Mouse (Mus musculus) intestine, postnatal 0 days (tissue): ENCODE data around the gene A630001G21Rik. TPM values are rescaled to one million over a fixed set of nuclear protein-coding genes. Genes with fewer than 3 reads are reported as not detected.

Source experiments
- ATAC-seq: fragments of 200-750 bp; cut with Nextera tagmentation; 2 replicates; pipeline ENCODE4 v1.8.0; 2017; ENCODE audit warnings: mild to moderate bottlenecking, moderate TSS enrichment, moderate library complexity
- H3K27ac ChIP-seq: fragments of 300-500 bp; sonication (generic); 2 replicates; pipeline ENCODE4 v1.5.1; 2014; ENCODE audit warnings: mild to moderate bottlenecking, low read depth, low read length, moderate library complexity
- H3K27me3 ChIP-seq: fragments of 300-500 bp; sonication (generic); replicated peaks from 2 replicates; pipeline ENCODE4 v1.6.1; 2014; ENCODE audit warnings: low read length, mixed read lengths; ENCODE audit not compliant: control insufficient read depth, insufficient read depth
- H3K36me3 ChIP-seq: fragments of 300-500 bp; sonication (generic); 2 replicates; pipeline ENCODE4 v1.6.1; 2014; ENCODE audit warnings: mild to moderate bottlenecking, moderate library complexity; ENCODE audit not compliant: control insufficient read depth, insufficient read depth
- H3K4me1 ChIP-seq: fragments of 300-500 bp; sonication (generic); replicated peaks from 2 replicates; pipeline ENCODE4 v1.6.1; 2014; ENCODE audit warnings: antibody characterized with exemption, low read length, mixed read lengths; ENCODE audit not compliant: control insufficient read depth, insufficient read depth
- H3K4me2 ChIP-seq: fragments of 300-500 bp; sonication (generic); replicated peaks from 2 replicates; pipeline ENCODE4 v1.6.1; 2014; ENCODE audit warnings: low read depth, mild to moderate bottlenecking, moderate library complexity
- H3K4me3 ChIP-seq: fragments of 300-500 bp; sonication (generic); 2 replicates; pipeline ENCODE4 v1.5.1; 2014; ENCODE audit warnings: low read depth, low read length
- H3K9ac ChIP-seq: fragments of 300-500 bp; sonication (generic); 2 replicates; pipeline ENCODE4 v1.6.1; 2014; ENCODE audit warnings: mild to moderate bottlenecking, low read depth, low read length
- H3K9me3 ChIP-seq: fragments of 300-500 bp; sonication (generic); 2 replicates; pipeline ENCODE4 v1.6.1; 2016; ENCODE audit warnings: mixed run types; ENCODE audit not compliant: control insufficient read depth
- CTCF ChIP-seq: sonication (generic); IDR thresholded peaks from 2 replicates; pipeline ENCODE4 v1.5.1; 2016; ENCODE audit warnings: low read depth, mild to moderate bottlenecking, control low read depth, antibody characterized with exemption, moderate library complexity
- WGBS: fragments of 180-500 bp; shearing (Covaris S2); extraction: QIAGEN DNeasy Blood & Tissue Kit; methylation state at CpG from one replicate; pipeline ENCODE4 v1.1.7; 2014; 5-methylcytosine and 5-hydroxymethylcytosine counted together
- polyA plus RNA-seq: library from polyadenylated mRNA; unstranded; fragments of >200 nt; fragmentation: Nextera tagmentation; extraction: Ambion mirVana; gene quantifications from 2 replicates; pipeline ENCODE4 v1.2.1, GENCODE M21; 2015

Gene A630001G21Rik
- polyA plus RNA-seq, 1 experiment from 2014 or later = 0.55 TPM

- no peak overlapping the region for H3K4me2 ChIP-seq
- H3K4me3 ChIP-seq = no peak overlapping the region
- ATAC-seq = no peak
- TF ChIP-seq CTCF = no peak
- 0 out of 2 replicates have a peak, but pooled peaks cover 2% of the 10 kb centered on the region for H3K4me1 ChIP-seq
- no peaks in the 10 kb centered on the region for H3K27me3 ChIP-seq
- no peaks in the 10 kb centered on the region for H3K9me3 ChIP-seq
- no peak overlapping the region for H3K27ac ChIP-seq
- no peaks in the 10 kb centered on the region for H3K36me3 ChIP-seq
- WGBS = 90% methylated on average over 3 of the region's 3 CpGs
- H3K9ac ChIP-seq = no peak overlapping the region
Measured at GRCm38 (mm10) chr1:85732581-85732980, 45.9 kb downstream of the A630001G21Rik start.

- H3K27ac ChIP-seq = no peak overlapping the region
- no peak overlapping the region for H3K4me3 ChIP-seq
- no peaks in the 10 kb centered on the region for H3K4me1 ChIP-seq
- H3K4me2 ChIP-seq = no peak overlapping the region
- H3K9me3 ChIP-seq = no peaks in the 10 kb centered on the region
- WGBS = 82% methylated on average over 6 of the region's 6 CpGs
- no peak overlapping the region for H3K9ac ChIP-seq
- ATAC-seq = no peak
- no peak for TF ChIP-seq CTCF
- no peaks in the 10 kb centered on the region for H3K36me3 ChIP-seq
- no peaks in the 10 kb centered on the region for H3K27me3 ChIP-seq
Measured at GRCm38 (mm10) chr1:85730471-85730870, 48.0 kb downstream of the A630001G21Rik start.

DNA sequence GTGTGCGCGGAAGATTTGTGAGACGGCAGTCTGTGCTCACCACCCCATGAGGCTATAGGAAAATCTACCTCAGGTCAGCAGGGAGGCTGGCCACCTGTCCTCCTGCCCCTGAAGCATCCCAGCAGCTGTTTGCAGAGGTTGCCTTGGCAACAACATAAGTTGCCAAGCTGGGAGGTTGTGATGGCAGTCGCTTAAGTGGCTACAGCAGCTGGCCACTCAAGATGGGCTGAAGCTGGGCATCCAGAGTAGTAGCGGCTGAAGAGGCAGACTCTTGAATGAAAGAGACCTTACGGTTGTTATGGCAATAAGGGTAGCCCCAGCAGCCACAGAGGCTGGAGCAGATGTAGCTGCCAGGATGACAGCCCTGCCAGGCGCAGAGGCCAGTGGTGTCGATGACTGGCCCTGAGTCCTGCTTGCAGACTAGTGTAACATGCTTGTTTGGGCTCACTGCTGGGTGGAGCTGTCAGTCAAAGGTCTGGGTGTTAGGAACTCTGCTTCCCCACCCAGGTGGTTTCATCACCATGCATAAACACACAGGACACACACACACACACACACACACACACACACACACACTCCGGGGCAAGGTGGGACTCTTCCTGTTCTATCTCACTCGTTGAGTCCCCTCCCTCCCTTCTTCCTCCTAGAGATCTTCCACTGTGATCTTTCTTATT lies 58.1 kb downstream of the A630001G21Rik start:
- 71% methylated on average over 10 of the region's 10 CpGs for WGBS
- Histone ChIP-seq H3K27ac (no peak overlapping the region), H3K9me3 (no peaks in the 10 kb centered on the region), H3K4me3 (no peak overlapping the region), H3K27me3 (no peaks in the 10 kb centered on the region), H3K36me3 (no peaks in the 10 kb centered on the region), H3K9ac (no peak overlapping the region), H3K4me2 (no peak overlapping the region), H3K4me1 (no peaks in the 10 kb centered on the region)
- no peak for TF ChIP-seq CTCF
- ATAC-seq = no peak

- WGBS = 66% methylated on average over 4 of the region's 4 CpGs
- H3K4me3 ChIP-seq = no peak overlapping the region
- H3K36me3 ChIP-seq = no peaks in the 10 kb centered on the region
- no peak for ATAC-seq
- TF ChIP-seq CTCF = no peak
- H3K9ac ChIP-seq = no peak overlapping the region
- H3K27ac ChIP-seq = no peak overlapping the region
- no peaks in the 10 kb centered on the region for H3K27me3 ChIP-seq
- H3K9me3 ChIP-seq = no peaks in the 10 kb centered on the region
- H3K4me1 ChIP-seq = no peaks in the 10 kb centered on the region
- no peak overlapping the region for H3K4me2 ChIP-seq
Measured at GRCm38 (mm10) chr1:85719049-85719448, 59.4 kb downstream of the A630001G21Rik start.

DNA sequence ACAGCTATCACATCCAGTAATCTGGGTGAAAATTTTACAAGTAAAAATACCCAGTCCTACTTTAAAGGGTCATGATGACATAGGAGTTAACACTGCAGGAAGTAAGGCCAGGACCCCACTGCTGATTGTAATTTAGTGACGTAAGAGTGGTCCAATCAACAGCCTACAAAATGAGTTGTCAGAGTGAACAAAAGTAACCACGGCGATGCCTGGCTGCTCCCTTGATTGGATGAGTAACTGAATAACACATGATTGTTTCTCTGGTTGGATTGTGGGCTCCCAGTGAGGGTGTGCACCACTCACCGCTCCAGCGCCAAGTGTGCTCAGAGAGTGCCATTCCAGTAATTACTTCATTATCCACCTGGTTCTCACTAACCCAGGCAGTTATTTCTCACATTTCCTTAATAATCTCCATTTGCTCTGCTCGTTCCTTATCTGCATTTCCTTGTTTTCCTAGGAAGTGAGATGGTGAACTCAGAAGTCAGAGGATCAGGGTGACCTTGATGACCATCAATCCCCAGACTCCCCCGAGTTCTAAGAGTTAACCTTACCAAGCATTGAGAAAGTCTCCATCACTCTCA lies 61.9 kb downstream of the A630001G21Rik start:
- ATAC-seq = no peak
- H3K9me3 ChIP-seq = no peaks in the 10 kb centered on the region
- H3K4me2 ChIP-seq = no peak overlapping the region
- TF ChIP-seq CTCF = no peak
- H3K9ac ChIP-seq = no peak overlapping the region
- no peak overlapping the region for H3K27ac ChIP-seq
- no peaks in the 10 kb centered on the region for H3K36me3 ChIP-seq
- 65% methylated on average over 7 of the region's 7 CpGs for WGBS
- H3K4me3 ChIP-seq = no peak overlapping the region
- no peaks in the 10 kb centered on the region for H3K27me3 ChIP-seq
- no peaks in the 10 kb centered on the region for H3K4me1 ChIP-seq

- no peak for ATAC-seq
- Histone ChIP-seq H3K9me3 (no peaks in the 10 kb centered on the region), H3K4me1 (no peaks in the 10 kb centered on the region), H3K9ac (no peak overlapping the region), H3K4me3 (no peak overlapping the region), H3K27me3 (no peaks in the 10 kb centered on the region), H3K4me2 (no peak overlapping the region), H3K27ac (no peak overlapping the region), H3K36me3 (no peaks in the 10 kb centered on the region)
- no peak for TF ChIP-seq CTCF
Measured at GRCm38 (mm10) chr1:85714501-85714900, 63.9 kb downstream of the A630001G21Rik start.
